Mouse (Mus musculus): ENCODE data around the gene Eif2b3. TPM values are rescaled to one million over a fixed set of nuclear protein-coding genes. Genes with fewer than 3 reads are reported as not detected.

Eif2b3 gene
- polyA plus RNA-seq, 1 experiment: 1.5 TPM

DNA sequence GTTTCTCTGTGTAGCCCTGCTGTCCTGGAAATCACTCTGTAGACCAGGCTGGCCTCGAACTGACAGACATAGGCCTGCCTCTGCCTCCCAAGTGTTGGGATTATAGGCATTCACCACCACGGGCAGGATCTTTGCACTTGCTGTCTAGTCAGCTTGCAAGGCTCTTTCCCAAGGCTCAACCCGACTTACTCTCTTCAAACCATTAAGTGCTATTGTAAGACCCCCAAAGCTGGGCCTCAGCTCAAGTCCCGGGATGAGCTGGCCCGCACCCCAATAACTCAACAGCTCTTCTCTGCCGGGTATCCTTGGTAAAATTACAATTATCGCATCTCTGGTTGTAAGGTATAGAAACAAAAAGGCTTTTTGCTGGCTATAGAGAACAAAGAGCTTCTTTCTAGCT, 875 bp upstream of the Eif2b3 start:
- Histone ChIP-seq H3K4me1 (ENCODE audit: control insufficient read depth, insufficient read depth, insufficient read length, low read length) (no peaks in the 10 kb centered on the region), H3K27me3 (ENCODE audit: control insufficient read depth, insufficient read depth, low read length) (no peaks in the 10 kb centered on the region), H3K27ac (ENCODE audit: insufficient read depth, low read depth, low read length) (no peak overlapping the region), H3K4me3 (ENCODE audit: low read depth, low read length) (no peak overlapping the region), H3K36me3 (ENCODE audit: control insufficient read depth, insufficient read depth, low read length) (peaks cover 6% of the 10 kb centered on the region; the same call in 1 of the 2 replicates)
- WGBS: 90% methylated on average over 7 of the region's 7 CpGs
- TF ChIP-seq CTCF (IDR thresholded peaks at IDR 0.05; ENCODE audit: extremely low read depth, insufficient read length, insufficient replicate concordance, low read depth, low read length) (no peak), POLR2A (IDR thresholded peaks at IDR 0.05; ENCODE audit: low read depth, low read length) (no peak)

DNA sequence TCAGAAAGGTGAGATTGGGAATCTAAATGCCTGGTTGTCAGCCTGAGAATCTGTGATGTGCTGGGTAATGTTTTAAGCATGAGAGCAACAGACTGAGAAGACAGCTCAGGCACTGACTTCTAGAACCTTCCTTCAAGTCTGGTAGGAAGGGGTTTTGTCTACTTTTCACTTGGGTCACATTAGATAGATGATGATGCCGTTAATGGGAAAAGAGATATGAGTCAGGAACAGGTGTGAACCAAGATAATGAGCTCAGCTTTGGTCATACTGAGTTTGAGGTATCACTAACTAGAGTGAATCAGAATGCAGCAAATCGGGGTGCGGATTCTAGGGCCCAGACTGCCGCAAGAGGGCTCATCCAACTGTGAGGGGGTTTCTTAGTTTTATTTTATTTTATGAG, 4.3 kb downstream of the Eif2b3 start:
- no peak overlapping the region for H3K4me3 ChIP-seq (ENCODE audit: low read depth, low read length)
- WGBS: 87% methylated on average over 4 of the region's 4 CpGs
- no peaks in the 10 kb centered on the region for H3K4me1 ChIP-seq (ENCODE audit: control insufficient read depth, insufficient read depth, insufficient read length, low read length)
- H3K36me3 ChIP-seq (ENCODE audit: control insufficient read depth, insufficient read depth, low read length): peaks cover 13% of the 10 kb centered on the region; the same call in 1 of the 2 replicates
- no peak overlapping the region for H3K27ac ChIP-seq (ENCODE audit: insufficient read depth, low read depth, low read length)
- no peaks in the 10 kb centered on the region for H3K27me3 ChIP-seq (ENCODE audit: control insufficient read depth, insufficient read depth, low read length)
- TF ChIP-seq CTCF (IDR thresholded peaks at IDR 0.05; ENCODE audit: extremely low read depth, insufficient read length, insufficient replicate concordance, low read depth, low read length): no peak
- no peak for TF ChIP-seq POLR2A (IDR thresholded peaks at IDR 0.05; ENCODE audit: low read depth, low read length)

DNA sequence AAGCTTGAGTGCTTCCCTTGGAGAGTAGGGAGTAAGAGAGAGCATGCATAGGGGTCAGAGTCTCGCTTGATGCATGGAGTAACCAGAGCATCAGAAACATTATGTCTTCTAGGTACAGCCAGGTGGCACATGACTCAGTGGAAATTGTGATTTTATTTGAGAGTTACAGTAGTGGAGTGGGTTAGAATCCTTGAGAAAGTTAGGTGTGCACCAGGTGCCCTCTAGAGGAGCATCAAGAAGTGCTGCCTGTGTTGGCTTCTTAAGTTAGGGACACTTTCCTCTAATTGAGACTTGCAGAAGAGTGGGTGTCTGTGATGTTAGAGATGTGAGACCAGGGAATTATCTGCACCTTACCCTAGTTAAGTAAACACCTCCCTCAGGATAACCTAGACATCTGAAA, 11.9 kb downstream of the Eif2b3 start:
- no peak overlapping the region for H3K27ac ChIP-seq (ENCODE audit: insufficient read depth, low read depth, low read length)
- no peak for TF ChIP-seq POLR2A (IDR thresholded peaks at IDR 0.05; ENCODE audit: low read depth, low read length)
- no peak for TF ChIP-seq CTCF (IDR thresholded peaks at IDR 0.05; ENCODE audit: extremely low read depth, insufficient read length, insufficient replicate concordance, low read depth, low read length)
- no peaks in the 10 kb centered on the region for H3K27me3 ChIP-seq (ENCODE audit: control insufficient read depth, insufficient read depth, low read length)
- H3K4me1 ChIP-seq (ENCODE audit: control insufficient read depth, insufficient read depth, insufficient read length, low read length): no peaks in the 10 kb centered on the region
- H3K4me3 ChIP-seq (ENCODE audit: low read depth, low read length): no peak overlapping the region
- 93% methylated on average over 1 of the region's 1 CpGs for WGBS
- H3K36me3 ChIP-seq (ENCODE audit: control insufficient read depth, insufficient read depth, low read length): peaks cover 5% of the 10 kb centered on the region; the same call in 1 of the 2 replicates

DNA sequence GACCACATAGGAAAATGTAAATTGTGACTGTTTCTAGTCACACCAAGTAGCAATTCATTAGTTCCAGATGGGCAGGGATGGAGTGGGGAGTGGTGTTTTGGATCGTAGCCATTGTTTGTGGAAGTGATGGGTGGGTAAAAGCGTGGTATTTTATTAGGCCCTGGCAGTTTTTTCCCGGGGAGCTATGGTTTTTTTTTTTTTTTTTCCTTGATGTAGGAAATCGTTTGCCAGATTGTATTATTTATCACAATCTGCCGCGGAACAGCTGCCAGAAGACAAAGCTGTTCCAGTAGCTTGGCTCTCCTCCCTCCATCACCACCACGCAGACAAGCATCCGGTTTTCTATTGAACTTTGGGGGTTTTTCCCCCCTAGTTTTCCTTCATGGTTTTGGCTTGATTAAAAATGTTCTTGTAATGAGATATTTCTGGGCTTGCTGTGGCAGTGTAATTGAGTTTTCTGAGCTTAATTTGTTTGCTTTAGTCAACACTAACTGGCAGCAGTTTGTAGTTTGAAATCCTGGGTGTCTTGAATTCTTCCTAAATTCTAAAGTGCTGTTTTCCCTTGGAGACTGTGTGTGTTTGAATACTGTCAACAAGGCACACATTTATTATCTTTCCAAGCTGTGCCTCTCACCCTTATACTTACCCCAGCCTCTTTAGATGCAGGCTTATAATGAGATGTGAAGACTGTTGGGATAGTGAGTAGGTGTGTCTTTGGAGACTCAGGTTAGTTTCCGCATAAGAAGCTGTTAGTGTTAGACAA, 20.9 kb downstream of the Eif2b3 start:
- no peak for TF ChIP-seq POLR2A (IDR thresholded peaks at IDR 0.05; ENCODE audit: low read depth, low read length)
- no peak for TF ChIP-seq CTCF (IDR thresholded peaks at IDR 0.05; ENCODE audit: extremely low read depth, insufficient read length, insufficient replicate concordance, low read depth, low read length)
- no peaks in the 10 kb centered on the region for H3K27me3 ChIP-seq (ENCODE audit: control insufficient read depth, insufficient read depth, low read length)
- no peak overlapping the region for H3K4me3 ChIP-seq (ENCODE audit: low read depth, low read length)
- peak overlapping the region; percentile 23; the same call in 1 of the 2 replicates for H3K27ac ChIP-seq (ENCODE audit: insufficient read depth, low read depth, low read length)
- H3K4me1 ChIP-seq (ENCODE audit: control insufficient read depth, insufficient read depth, insufficient read length, low read length): peaks cover 3% of the 10 kb centered on the region; the same call in 1 of the 2 replicates
- 12% methylated on average over 9 of the region's 9 CpGs for WGBS
- H3K36me3 ChIP-seq (ENCODE audit: control insufficient read depth, insufficient read depth, low read length): 0 out of 2 replicates have a peak, but pooled peaks cover 2% of the 10 kb centered on the region

DNA sequence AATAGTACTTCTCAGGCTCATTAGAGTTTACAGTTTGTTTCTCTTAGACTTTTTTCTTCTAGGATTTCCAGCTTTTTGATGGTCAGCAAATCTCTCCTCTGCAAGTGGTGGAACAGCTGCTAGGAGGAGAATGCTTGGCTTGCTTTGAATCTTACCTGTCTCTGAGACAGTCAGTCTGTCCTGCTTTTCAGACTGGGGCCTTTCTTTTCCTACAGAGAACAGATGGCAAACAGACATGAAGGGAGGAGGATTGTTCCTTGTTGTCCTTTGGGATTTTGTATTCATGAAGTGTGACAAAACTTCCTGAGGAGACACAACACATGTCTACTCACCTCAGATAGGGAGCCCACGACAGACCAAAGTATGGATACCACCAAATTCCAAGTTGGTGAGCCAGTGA, 21.6 kb downstream of the Eif2b3 start:
- H3K36me3 ChIP-seq (ENCODE audit: control insufficient read depth, insufficient read depth, low read length): no peaks in the 10 kb centered on the region
- no peaks in the 10 kb centered on the region for H3K27me3 ChIP-seq (ENCODE audit: control insufficient read depth, insufficient read depth, low read length)
- 19% methylated on average over 1 of the region's 1 CpGs for WGBS
- no peak overlapping the region for H3K4me3 ChIP-seq (ENCODE audit: low read depth, low read length)
- no peak for TF ChIP-seq CTCF (IDR thresholded peaks at IDR 0.05; ENCODE audit: extremely low read depth, insufficient read length, insufficient replicate concordance, low read depth, low read length)
- no peak for TF ChIP-seq POLR2A (IDR thresholded peaks at IDR 0.05; ENCODE audit: low read depth, low read length)
- peaks cover 3% of the 10 kb centered on the region; the same call in 1 of the 2 replicates for H3K4me1 ChIP-seq (ENCODE audit: control insufficient read depth, insufficient read depth, insufficient read length, low read length)
- peak overlapping the region; percentile 48 for H3K27ac ChIP-seq (ENCODE audit: insufficient read depth, low read depth, low read length)

DNA sequence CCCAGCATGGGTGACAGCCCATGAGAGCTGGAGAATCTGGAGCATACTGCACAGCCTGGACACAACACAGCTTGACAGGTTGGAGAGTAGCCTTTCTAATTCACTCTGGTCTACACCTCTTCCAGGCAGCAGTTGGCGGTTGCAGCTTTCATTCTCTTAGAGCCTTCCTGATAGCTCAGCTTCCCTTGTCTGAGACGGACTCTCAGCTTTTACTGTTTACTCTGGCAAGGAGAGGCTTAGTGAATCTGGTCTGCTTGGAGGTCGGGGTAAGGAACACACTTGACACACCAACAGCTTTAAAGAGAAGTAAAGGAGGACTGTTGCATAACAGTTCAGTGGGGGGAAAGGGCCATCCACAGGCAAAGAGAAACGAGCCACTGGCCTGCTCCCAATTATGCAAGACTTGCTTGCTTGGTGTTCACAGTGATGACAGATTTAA, 22.1 kb downstream of the Eif2b3 start:
- WGBS: 8% methylated on average over 4 of the region's 4 CpGs
- no peak overlapping the region for H3K4me3 ChIP-seq (ENCODE audit: low read depth, low read length)
- H3K4me1 ChIP-seq (ENCODE audit: control insufficient read depth, insufficient read depth, insufficient read length, low read length): peaks cover 3% of the 10 kb centered on the region; the same call in 1 of the 2 replicates
- TF ChIP-seq POLR2A (IDR thresholded peaks at IDR 0.05; ENCODE audit: low read depth, low read length): no peak
- TF ChIP-seq CTCF (IDR thresholded peaks at IDR 0.05; ENCODE audit: extremely low read depth, insufficient read length, insufficient replicate concordance, low read depth, low read length): no peak
- H3K27me3 ChIP-seq (ENCODE audit: control insufficient read depth, insufficient read depth, low read length): no peaks in the 10 kb centered on the region
- 0 out of 2 replicates have a peak, but pooled peaks cover 1% of the 10 kb centered on the region for H3K36me3 ChIP-seq (ENCODE audit: control insufficient read depth, insufficient read depth, low read length)
- H3K27ac ChIP-seq (ENCODE audit: insufficient read depth, low read depth, low read length): peak overlapping the region; percentile 48

DNA sequence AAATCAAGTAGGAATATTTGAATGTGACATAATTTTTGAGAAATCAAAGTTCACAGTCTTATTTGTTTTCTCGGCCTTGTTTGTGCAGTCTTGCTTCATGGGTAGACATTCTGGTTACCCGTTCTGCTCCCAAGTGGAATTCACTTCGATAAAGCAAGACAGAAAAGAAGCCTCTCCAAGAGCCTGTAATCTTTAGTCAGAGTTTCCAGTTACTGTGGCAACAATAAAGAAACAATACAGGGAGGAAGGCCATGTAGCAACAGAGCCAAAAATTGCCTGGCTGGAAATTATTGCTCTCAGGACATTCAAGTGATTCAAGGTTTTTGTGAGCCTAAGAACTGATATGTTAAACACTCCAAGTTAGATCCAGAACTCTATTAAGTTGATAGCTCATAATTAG, 29.6 kb downstream of the Eif2b3 start:
- Histone ChIP-seq H3K27me3 (ENCODE audit: control insufficient read depth, insufficient read depth, low read length) (no peaks in the 10 kb centered on the region), H3K27ac (ENCODE audit: insufficient read depth, low read depth, low read length) (no peak overlapping the region), H3K36me3 (ENCODE audit: control insufficient read depth, insufficient read depth, low read length) (peaks cover 9% of the 10 kb centered on the region), H3K4me3 (ENCODE audit: low read depth, low read length) (no peak overlapping the region), H3K4me1 (ENCODE audit: control insufficient read depth, insufficient read depth, insufficient read length, low read length) (0 out of 2 replicates have a peak, but pooled peaks cover 2% of the 10 kb centered on the region)
- TF ChIP-seq CTCF (IDR thresholded peaks at IDR 0.05; ENCODE audit: extremely low read depth, insufficient read length, insufficient replicate concordance, low read depth, low read length) (no peak), POLR2A (IDR thresholded peaks at IDR 0.05; ENCODE audit: low read depth, low read length) (no peak)
- WGBS: 71% methylated on average over 3 of the region's 3 CpGs

Measured in small intestine, adult 2 months (tissue).